Mouse (Mus musculus) heart, embryonic 16.5 days (tissue): Measurements from ENCODE around the gene Efcab5. TPM values are rescaled to one million over a fixed set of nuclear protein-coding genes. Genes with fewer than 3 reads are reported as not detected.
"Not testable (repeated sequence)": the region's sequence is repeated elsewhere in the genome, so short reads cannot be mapped to it uniquely, and the experiment has no call there.

Source experiments
- ATAC-seq: fragments of 200-750 bp; cut with Nextera tagmentation; replicated peaks from 2 replicates; pipeline ENCODE4 v1.8.0; 2017; ENCODE audit warnings: moderate number of reproducible peaks; ENCODE audit not compliant: insufficient read depth, low FRiP score; ENCODE audit errors: extremely low read depth
- H3K27ac ChIP-seq: fragments of 300-500 bp; sonication (generic); 2 replicates; pipeline ENCODE4 v1.5.1; 2014; ENCODE audit warnings: mild to moderate bottlenecking, low read length, control low read depth, moderate library complexity
- H3K27me3 ChIP-seq: fragments of 300-500 bp; sonication (generic); 2 replicates; pipeline ENCODE4 v1.6.1; 2014; ENCODE audit warnings: low read length, mixed read lengths; ENCODE audit not compliant: control insufficient read depth, insufficient read depth
- H3K36me3 ChIP-seq: fragments of 300-500 bp; sonication (generic); 2 replicates; pipeline ENCODE4 v1.6.1; 2014; ENCODE audit not compliant: control insufficient read depth, insufficient read depth
- H3K4me1 ChIP-seq: fragments of 300-500 bp; sonication (generic); 2 replicates; pipeline ENCODE4 v1.6.1; 2014; ENCODE audit warnings: low read length, mixed read lengths; ENCODE audit not compliant: control insufficient read depth, insufficient read depth
- H3K4me2 ChIP-seq: fragments of 300-500 bp; sonication (generic); 2 replicates; pipeline ENCODE4 v1.6.1; 2014; ENCODE audit warnings: low read depth, mild to moderate bottlenecking, control low read depth, low read length
- H3K4me3 ChIP-seq: fragments of 300-500 bp; sonication (generic); 2 replicates; pipeline ENCODE4 v1.5.1; 2014; ENCODE audit warnings: mild to moderate bottlenecking, control low read depth, low read length
- H3K9ac ChIP-seq: fragments of 300-500 bp; sonication (generic); 2 replicates; pipeline ENCODE4 v1.6.1; 2014; ENCODE audit warnings: low read length, control low read depth
- H3K9me3 ChIP-seq: fragments of 300-500 bp; sonication (generic); replicated peaks from 2 replicates; pipeline ENCODE4 v1.6.1; 2016; ENCODE audit warnings: low read length; ENCODE audit not compliant: control insufficient read depth
- WGBS: fragments of 180-500 bp; shearing (Covaris S2); extraction: QIAGEN DNeasy Blood & Tissue Kit; methylation state at CpG from one replicate; pipeline ENCODE4 v1.1.7; 2014; 5-methylcytosine and 5-hydroxymethylcytosine counted together
- polyA plus RNA-seq: library from polyadenylated mRNA; unstranded; fragments of >200 nt; fragmentation: Nextera tagmentation; extraction: Ambion mirVana; gene quantifications from 2 replicates; pipeline ENCODE4 v1.2.1, GENCODE M21; 2015

Efcab5 gene
- polyA plus RNA-seq, 1 experiment from 2014 or later = 0.35 TPM

GRCm38 (mm10) chr11:77154214-77154613 lies 34.6 kb downstream of the Efcab5 start:
- Histone ChIP-seq H3K4me2 (no peak overlapping the region), H3K4me3 (no peak overlapping the region), H3K4me1 (no peaks in the 10 kb centered on the region), H3K27ac (no peak overlapping the region), H3K27me3 (no peaks in the 10 kb centered on the region), H3K36me3 (no peaks in the 10 kb centered on the region), H3K9me3 (no peaks in the 10 kb centered on the region; the same call in 1 of the 2 replicates), H3K9ac (no peak overlapping the region)
- ATAC-seq = no peak
- WGBS = 75% methylated on average over 5 of the region's 5 CpGs

GRCm38 (mm10) chr11:77150806-77151205 lies 38.0 kb downstream of the Efcab5 start:
- H3K27me3 ChIP-seq = no peaks in the 10 kb centered on the region
- no peak overlapping the region for H3K27ac ChIP-seq
- H3K4me1 ChIP-seq = no peaks in the 10 kb centered on the region
- no peak overlapping the region for H3K4me2 ChIP-seq
- H3K9me3 ChIP-seq = peaks cover 4% of the 10 kb centered on the region
- H3K36me3 ChIP-seq = 0 out of 2 replicates have a peak, but pooled peaks cover 3% of the 10 kb centered on the region
- H3K9ac ChIP-seq = no peak overlapping the region
- no peak for ATAC-seq
- no peak overlapping the region for H3K4me3 ChIP-seq
- WGBS = 81% methylated on average over 6 of the region's 6 CpGs

- 0 out of 2 replicates have a peak, but pooled peaks have one; percentile 18 for ATAC-seq
- not testable (repeated sequence) for H3K9ac ChIP-seq, H3K4me3 ChIP-seq, H3K27ac ChIP-seq, H3K27me3 ChIP-seq, H3K36me3 ChIP-seq, H3K4me1 ChIP-seq, H3K4me2 ChIP-seq, H3K9me3 ChIP-seq
- 78% methylated on average over 20 of the region's 22 CpGs for WGBS
Measured at GRCm38 (mm10) chr11:77149783-77150630, 38.8 kb downstream of the Efcab5 start.

GRCm38 (mm10) chr11:77148774-77149173 lies 40.0 kb downstream of the Efcab5 start:
- Histone ChIP-seq H3K36me3 (0 out of 2 replicates have a peak, but pooled peaks cover 3% of the 10 kb centered on the region), H3K9me3 (peaks cover 4% of the 10 kb centered on the region), H3K4me2 (no peak overlapping the region), H3K27me3 (no peaks in the 10 kb centered on the region), H3K4me1 (no peaks in the 10 kb centered on the region), H3K27ac (no peak overlapping the region), H3K4me3 (no peak overlapping the region), H3K9ac (no peak overlapping the region)
- no peak for ATAC-seq
- 81% methylated on average over 2 of the region's 2 CpGs for whole genome bisulfite sequencing

- WGBS = 97% methylated on average over 3 of the region's 3 CpGs
- H3K9me3 ChIP-seq = peaks cover 4% of the 10 kb centered on the region
- H3K4me2 ChIP-seq = no peak overlapping the region
- H3K4me1 ChIP-seq = no peaks in the 10 kb centered on the region
- no peaks in the 10 kb centered on the region for H3K27me3 ChIP-seq
- H3K9ac ChIP-seq = no peak overlapping the region
- no peak for ATAC-seq
- H3K4me3 ChIP-seq = no peak overlapping the region
- 0 out of 2 replicates have a peak, but pooled peaks cover 3% of the 10 kb centered on the region for H3K36me3 ChIP-seq
- H3K27ac ChIP-seq = no peak overlapping the region
Measured at GRCm38 (mm10) chr11:77147753-77148152, 41.0 kb downstream of the Efcab5 start.

- Histone ChIP-seq H3K9me3 (peaks cover 4% of the 10 kb centered on the region), H3K4me1 (no peaks in the 10 kb centered on the region), H3K36me3 (0 out of 2 replicates have a peak, but pooled peaks cover 3% of the 10 kb centered on the region), H3K9ac (no peak overlapping the region), H3K27me3 (no peaks in the 10 kb centered on the region), H3K27ac (peak overlapping the region; percentile 54), H3K4me2 (no peak overlapping the region), H3K4me3 (no peak overlapping the region)
- no peak for ATAC-seq
- 37% methylated on average over 4 of the region's 4 CpGs for WGBS
Measured at GRCm38 (mm10) chr11:77145423-77145822, 43.3 kb downstream of the Efcab5 start.

- no peaks in the 10 kb centered on the region for H3K4me1 ChIP-seq
- no peaks in the 10 kb centered on the region for H3K9me3 ChIP-seq
- H3K4me3 ChIP-seq = no peak overlapping the region
- no peak overlapping the region for H3K27ac ChIP-seq
- no peak overlapping the region for H3K9ac ChIP-seq
- no peak overlapping the region for H3K4me2 ChIP-seq
- H3K27me3 ChIP-seq = no peaks in the 10 kb centered on the region
- 68% methylated on average over 6 of the region's 6 CpGs for WGBS
- no peaks in the 10 kb centered on the region for H3K36me3 ChIP-seq
- no peak for ATAC-seq
Measured at GRCm38 (mm10) chr11:77141938-77142337, 46.8 kb downstream of the Efcab5 start.

GRCm38 (mm10) chr11:77139976-77140375 lies 48.8 kb downstream of the Efcab5 start:
- Histone ChIP-seq H3K4me3 (no peak overlapping the region), H3K4me2 (no peak overlapping the region), H3K9me3 (no peaks in the 10 kb centered on the region), H3K4me1 (no peaks in the 10 kb centered on the region), H3K27ac (no peak overlapping the region), H3K9ac (no peak overlapping the region), H3K36me3 (no peaks in the 10 kb centered on the region), H3K27me3 (no peaks in the 10 kb centered on the region)
- no peak for ATAC-seq
- WGBS = 80% methylated on average over 6 of the region's 6 CpGs

GRCm38 (mm10) chr11:77133450-77133849 lies 55.3 kb downstream of the Efcab5 start:
- H3K9me3 ChIP-seq = no peaks in the 10 kb centered on the region
- H3K9ac ChIP-seq = no peak overlapping the region
- no peak for ATAC-seq

More at GRCm38 (mm10) chr11:77133450-77133849, 55.3 kb downstream of the Efcab5 start:
- 92% methylated on average over 4 of the region's 4 CpGs for WGBS
- no peaks in the 10 kb centered on the region for H3K4me1 ChIP-seq
- H3K27ac ChIP-seq = no peak overlapping the region
- H3K27me3 ChIP-seq = no peaks in the 10 kb centered on the region
- no peak overlapping the region for H3K4me2 ChIP-seq
- no peak overlapping the region for H3K4me3 ChIP-seq
- H3K36me3 ChIP-seq = no peaks in the 10 kb centered on the region
